Mouse (Mus musculus): Measurements from ENCODE around the gene Gpr55.

Gpr55 gene

GRCm38 (mm10) chr1:85916830-85917450 is 43.9 kb downstream of the Gpr55 start:
- peak; percentile 67 for DNase-seq (ENCODE audit: low read depth, low spot score)

- no peak for DNase-seq (ENCODE audit: low read depth, low spot score)
Observed at GRCm38 (mm10) chr1:85915890-85916289, 44.9 kb downstream of the Gpr55 start.

GRCm38 (mm10) chr1:85913078-85913755 is 47.6 kb downstream of the Gpr55 start:
- no peak for DNase-seq (ENCODE audit: low read depth, low spot score)

- no peak for DNase-seq (ENCODE audit: low read depth, low spot score)
Observed at GRCm38 (mm10) chr1:85908754-85909590, 51.8 kb downstream of the Gpr55 start.

- DNase-seq (ENCODE audit: low read depth, low spot score), result no peak
Observed at GRCm38 (mm10) chr1:85906892-85907291, 53.9 kb downstream of the Gpr55 start.

- no peak for DNase-seq (ENCODE audit: low read depth, low spot score)
Observed at GRCm38 (mm10) chr1:85902108-85902561, 58.7 kb downstream of the Gpr55 start.

- no peak for DNase-seq (ENCODE audit: low read depth, low spot score)
Observed at GRCm38 (mm10) chr1:85901516-85902107, 59.2 kb downstream of the Gpr55 start.

GRCm38 (mm10) chr1:85900521-85901333 is 60.1 kb downstream of the Gpr55 start:
- no peak for DNase-seq (ENCODE audit: low read depth, low spot score)

GRCm38 (mm10) chr1:85899388-85899761 is 61.4 kb downstream of the Gpr55 start:
- DNase-seq (ENCODE audit: low read depth, low spot score), result no peak

- DNase-seq (ENCODE audit: low read depth, low spot score), result no peak
Observed at GRCm38 (mm10) chr1:85898761-85899387, 61.9 kb downstream of the Gpr55 start.

- DNase-seq (ENCODE audit: low read depth, low spot score), result no peak
Observed at GRCm38 (mm10) chr1:85897901-85898760, 62.7 kb downstream of the Gpr55 start.

- no peak for DNase-seq (ENCODE audit: low read depth, low spot score)
Observed at GRCm38 (mm10) chr1:85896781-85897700, 63.8 kb downstream of the Gpr55 start.

GRCm38 (mm10) chr1:85896110-85896509 is 64.7 kb downstream of the Gpr55 start:
- no peak for DNase-seq (ENCODE audit: low read depth, low spot score)

GRCm38 (mm10) chr1:85895391-85895837 is 65.4 kb downstream of the Gpr55 start:
- peak; percentile 77 for DNase-seq (ENCODE audit: low read depth, low spot score)

GRCm38 (mm10) chr1:85894748-85895360 is 66.0 kb downstream of the Gpr55 start:
- DNase-seq (ENCODE audit: low read depth, low spot score), result peak; percentile 87

GRCm38 (mm10) chr1:85894231-85894747 is 66.5 kb downstream of the Gpr55 start, which contains the start of gene Itm2c:
Gene Itm2c (plus strand): TSS chr1:85894281.
- peak; percentile 89 for DNase-seq (ENCODE audit: low read depth, low spot score)
